Mouse (Mus musculus) C2C12 (cell line): ENCODE measurements at regions not wholly inside any gene's neighbourhood (a gene's known extent, or its start where the extent isn't known, plus 50 kb on each side); places are given as distances from the start of the nearest gene placed in this dataset.

Experiments used
- CTCF ChIP-seq: IDR thresholded peaks from one replicate; pipeline ENCODE4 v1.5.1; 2011; ENCODE audit not compliant: control insufficient read depth, insufficient read depth, insufficient read length
- USF1 ChIP-seq: IDR thresholded peaks from one replicate; pipeline ENCODE4 v1.6.1; 2011; ENCODE audit warnings: low read depth, mild to moderate bottlenecking, control low read depth, moderate library complexity

DNA sequence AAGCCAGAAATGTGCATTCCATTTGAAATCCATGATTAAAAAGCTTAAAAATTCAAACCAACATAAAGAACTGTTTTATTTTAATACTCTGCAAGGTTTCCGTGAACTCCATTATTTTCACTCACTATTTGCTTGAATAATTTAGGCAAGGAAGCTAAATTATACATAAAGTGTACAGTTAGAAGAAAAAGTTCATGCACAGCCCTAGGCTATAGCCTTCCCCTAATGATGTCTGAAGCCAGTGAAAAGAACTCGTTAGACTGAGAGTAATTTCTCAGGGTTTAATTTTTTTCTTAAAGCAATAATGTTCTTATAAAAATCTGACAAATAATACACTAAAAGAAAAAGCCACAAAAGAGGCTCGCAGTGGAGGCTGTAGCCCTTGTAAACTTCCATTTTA lies 141.4 kb upstream of the Meis1 start:
- TF ChIP-seq CTCF (no peak), USF1 (no peak)
